Mouse (Mus musculus): ENCODE data around the gene Tmem54.

DNA sequence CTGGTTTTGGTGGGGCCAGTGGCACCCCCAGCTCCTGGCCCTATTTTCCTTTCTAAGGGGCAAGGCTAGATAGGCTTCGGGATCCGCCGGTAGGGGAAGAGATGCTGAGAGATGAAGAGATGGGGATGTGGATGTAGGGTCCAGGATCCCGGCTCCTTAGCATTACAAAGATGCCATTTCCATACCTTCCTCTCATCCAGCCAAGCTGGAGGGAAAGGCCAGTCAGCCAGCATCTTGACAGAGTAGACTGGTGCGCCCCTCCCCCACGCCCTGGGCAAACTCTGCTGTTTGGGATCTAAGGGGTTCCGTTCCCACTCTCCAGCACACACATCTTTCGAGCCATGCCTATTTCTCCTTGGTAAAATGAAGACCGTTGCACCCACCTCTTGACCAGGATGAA is 725 bp downstream of the Tmem54 start:
- TF ChIP-seq CTCF (IDR thresholded peaks at IDR 0.05; ENCODE audit: borderline replicate concordance, insufficient read depth, low read depth, low read length) (no peak), POLR2A (IDR thresholded peaks at IDR 0.05; ENCODE audit: borderline replicate concordance, insufficient read depth, low read length) (no peak)

Data from cerebellum, adult 2 months (tissue).